Mouse (Mus musculus): Measurements from ENCODE around the gene Pomt2. TPM values are rescaled to one million over a fixed set of nuclear protein-coding genes. Genes with fewer than 3 reads are reported as not detected.

Gene Pomt2
- polyA plus RNA-seq, 1 experiment = 0.09 TPM

DNA sequence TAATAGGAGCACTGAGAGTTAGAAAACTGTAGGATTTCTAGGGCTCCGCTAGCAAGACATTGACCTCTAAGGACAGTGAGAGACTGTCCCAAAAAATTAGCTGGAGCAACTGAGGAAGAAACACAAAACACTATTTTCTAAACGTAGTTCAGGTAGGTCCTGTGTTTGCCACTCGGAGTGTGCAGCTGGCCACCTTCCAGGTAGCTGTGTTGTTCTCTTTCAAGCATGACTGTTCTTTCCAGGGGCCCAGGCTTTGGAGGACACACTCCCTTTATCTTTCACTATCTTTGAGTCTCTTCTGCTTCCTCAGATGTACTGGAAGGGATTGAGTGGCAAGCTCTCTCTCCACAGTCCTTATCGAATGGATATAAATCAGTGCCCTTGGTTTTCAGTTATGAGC, 44.3 kb downstream of the Pomt2 start:
- Histone ChIP-seq H3K36me3 (ENCODE audit: control insufficient read depth) (no peaks in the 10 kb centered on the region; the same call in 1 of the 2 replicates), H3K4me1 (ENCODE audit: control insufficient read depth) (peaks cover 2% of the 10 kb centered on the region; the same call in 1 of the 2 replicates), H3K4me3 (replicated peaks) (no peak overlapping the region), H3K9me3 (ENCODE audit: control insufficient read depth, low read length) (no peaks in the 10 kb centered on the region), H3K27me3 (ENCODE audit: control insufficient read depth) (peaks cover 32% of the 10 kb centered on the region)
- TF ChIP-seq GATA1 (IDR thresholded peaks at IDR 0.05; ENCODE audit: low read length) (no peak), TAL1 (IDR thresholded peaks at IDR 0.05; ENCODE audit: low read length) (no peak)

DNA sequence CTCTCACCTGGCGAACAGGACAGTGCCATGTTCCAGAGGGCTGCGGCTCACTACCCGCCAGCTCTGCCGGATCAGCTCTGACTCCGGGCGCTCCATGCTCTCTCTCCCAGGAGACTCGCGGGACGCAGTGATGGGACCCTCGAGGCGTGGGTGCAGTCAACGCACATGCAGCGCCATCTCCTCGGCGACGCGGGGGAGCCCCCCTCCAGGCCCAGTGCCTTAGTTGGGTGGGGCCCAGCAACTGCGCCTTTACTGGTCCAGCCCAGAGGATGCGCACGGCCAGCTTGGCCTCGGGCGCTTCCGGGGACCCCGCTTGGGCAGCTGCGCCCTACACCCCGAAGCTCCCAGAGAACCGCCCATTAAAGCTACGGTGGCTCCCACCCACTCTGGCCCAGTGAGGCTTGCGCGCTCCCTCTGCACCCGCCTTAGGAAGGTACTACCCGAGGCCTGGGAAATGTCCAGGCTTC, 45.6 kb downstream of the Pomt2 start, which contains the start of gene Ngb:
Gene Ngb, minus strand, starts transcription at position 375 of the 467 bp plus-strand sequence.
- no peak for TF ChIP-seq GATA1 (IDR thresholded peaks at IDR 0.05; ENCODE audit: low read length)
- TF ChIP-seq TAL1 (IDR thresholded peaks at IDR 0.05; ENCODE audit: low read length) = no peak
- peaks cover 35% of the 10 kb centered on the region for H3K27me3 ChIP-seq (ENCODE audit: control insufficient read depth)

DNA sequence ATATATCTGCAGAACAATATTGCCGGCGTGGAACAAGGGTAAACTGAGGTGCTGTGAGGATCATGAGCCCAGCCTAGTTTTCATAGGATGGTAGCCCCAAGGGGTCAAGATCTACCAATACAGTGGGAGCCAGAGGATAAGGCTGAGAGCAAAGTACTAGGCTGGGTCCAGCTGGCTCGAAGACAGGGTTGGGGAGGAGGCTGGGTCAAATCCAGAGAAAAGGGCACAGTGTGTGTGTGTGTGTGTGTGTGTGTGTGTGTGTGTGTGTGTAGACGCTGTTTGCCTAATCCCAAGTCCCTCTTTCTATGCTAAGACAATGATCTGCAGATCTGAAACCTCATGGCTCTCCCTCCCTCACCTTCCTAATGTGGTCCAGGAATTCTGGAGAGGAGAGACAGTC, 47.4 kb downstream of the Pomt2 start:
- Histone ChIP-seq H3K27me3 (ENCODE audit: control insufficient read depth) (peaks cover 35% of the 10 kb centered on the region), H3K4me1 (ENCODE audit: control insufficient read depth) (peaks cover 2% of the 10 kb centered on the region; the same call in 1 of the 2 replicates), H3K9me3 (ENCODE audit: control insufficient read depth, low read length) (no peaks in the 10 kb centered on the region), H3K4me3 (replicated peaks) (no peak overlapping the region), H3K36me3 (ENCODE audit: control insufficient read depth) (no peaks in the 10 kb centered on the region)
- TF ChIP-seq TAL1 (IDR thresholded peaks at IDR 0.05; ENCODE audit: low read length) (no peak), GATA1 (IDR thresholded peaks at IDR 0.05; ENCODE audit: low read length) (no peak)

More for the DNA sequence above, 45.6 kb downstream of the Pomt2 start, which contains the start of gene Ngb:
- Histone ChIP-seq H3K36me3 (ENCODE audit: control insufficient read depth) (no peaks in the 10 kb centered on the region), H3K4me3 (replicated peaks) (no peak within 1 kb of the TSS), H3K9me3 (ENCODE audit: control insufficient read depth, low read length) (no peaks in the 10 kb centered on the region), H3K4me1 (ENCODE audit: control insufficient read depth) (peaks cover 2% of the 10 kb centered on the region; the same call in 1 of the 2 replicates)

- no peaks in the 10 kb centered on the region for H3K9me3 ChIP-seq (ENCODE audit: control insufficient read depth, low read length)
- TF ChIP-seq TAL1 (IDR thresholded peaks at IDR 0.05; ENCODE audit: low read length) (no peak), GATA1 (IDR thresholded peaks at IDR 0.05; ENCODE audit: low read length) (no peak)
- 0 out of 2 replicates have a peak, but pooled peaks cover 2% of the 10 kb centered on the region for H3K27me3 ChIP-seq (ENCODE audit: control insufficient read depth)
- H3K36me3 ChIP-seq (ENCODE audit: control insufficient read depth) = no peaks in the 10 kb centered on the region
- no peak overlapping the region for H3K4me3 ChIP-seq (replicated peaks)
- H3K4me1 ChIP-seq (ENCODE audit: control insufficient read depth) = no peaks in the 10 kb centered on the region
Observed at GRCm38 (mm10) chr12:87093671-87094070, 54.1 kb downstream of the Pomt2 start.

- TF ChIP-seq GATA1 (IDR thresholded peaks at IDR 0.05; ENCODE audit: low read length) (no peak), TAL1 (IDR thresholded peaks at IDR 0.05; ENCODE audit: low read length) (no peak)
- no peak overlapping the region for H3K4me3 ChIP-seq (replicated peaks)
- no peaks in the 10 kb centered on the region for H3K9me3 ChIP-seq (ENCODE audit: control insufficient read depth, low read length)
- H3K27me3 ChIP-seq (ENCODE audit: control insufficient read depth) = 0 out of 2 replicates have a peak, but pooled peaks cover 2% of the 10 kb centered on the region
- H3K4me1 ChIP-seq (ENCODE audit: control insufficient read depth) = no peaks in the 10 kb centered on the region
- no peaks in the 10 kb centered on the region for H3K36me3 ChIP-seq (ENCODE audit: control insufficient read depth)
Observed at GRCm38 (mm10) chr12:87093249-87093648, 54.5 kb downstream of the Pomt2 start.

DNA sequence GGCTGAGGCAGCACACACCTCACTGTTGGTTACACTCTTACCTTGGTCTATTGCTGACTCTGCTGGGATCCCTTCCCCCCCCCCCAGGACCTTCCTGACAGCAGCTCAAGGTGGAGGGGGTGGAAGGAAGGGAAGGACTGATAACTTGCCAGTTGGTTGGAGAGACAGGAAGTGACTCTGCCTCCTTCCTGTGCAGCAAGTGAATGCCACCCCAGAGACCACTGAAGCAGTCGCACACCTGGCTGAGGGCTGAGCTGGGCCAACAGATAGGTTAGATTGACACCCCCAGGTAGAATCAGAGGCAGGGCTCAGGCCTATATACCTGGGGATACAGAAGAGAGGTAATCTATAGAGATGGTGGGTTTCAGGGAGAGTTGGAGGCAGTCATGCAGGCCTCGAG, 55.9 kb downstream of the Pomt2 start:
- no peaks in the 10 kb centered on the region for H3K36me3 ChIP-seq (ENCODE audit: control insufficient read depth)
- H3K4me3 ChIP-seq (replicated peaks) = no peak overlapping the region
- H3K27me3 ChIP-seq (ENCODE audit: control insufficient read depth) = no peaks in the 10 kb centered on the region
- H3K9me3 ChIP-seq (ENCODE audit: control insufficient read depth, low read length) = no peaks in the 10 kb centered on the region
- no peaks in the 10 kb centered on the region for H3K4me1 ChIP-seq (ENCODE audit: control insufficient read depth)
- TF ChIP-seq TAL1 (IDR thresholded peaks at IDR 0.05; ENCODE audit: low read length) (no peak), GATA1 (IDR thresholded peaks at IDR 0.05; ENCODE audit: low read length) (no peak)

- Histone ChIP-seq H3K36me3 (ENCODE audit: control insufficient read depth) (no peaks in the 10 kb centered on the region), H3K4me3 (replicated peaks) (no peak overlapping the region), H3K4me1 (ENCODE audit: control insufficient read depth) (no peaks in the 10 kb centered on the region), H3K9me3 (ENCODE audit: control insufficient read depth, low read length) (no peaks in the 10 kb centered on the region), H3K27me3 (ENCODE audit: control insufficient read depth) (no peaks in the 10 kb centered on the region)
- no peak for TF ChIP-seq GATA1 (IDR thresholded peaks at IDR 0.05; ENCODE audit: low read length)
- no peak for TF ChIP-seq TAL1 (IDR thresholded peaks at IDR 0.05; ENCODE audit: low read length)
Observed at GRCm38 (mm10) chr12:87089701-87090100, 58.1 kb downstream of the Pomt2 start.

- Histone ChIP-seq H3K4me3 (replicated peaks) (no peak overlapping the region), H3K36me3 (ENCODE audit: control insufficient read depth) (no peaks in the 10 kb centered on the region), H3K9me3 (ENCODE audit: control insufficient read depth, low read length) (no peaks in the 10 kb centered on the region), H3K4me1 (ENCODE audit: control insufficient read depth) (no peaks in the 10 kb centered on the region), H3K27me3 (ENCODE audit: control insufficient read depth) (no peaks in the 10 kb centered on the region)
- no peak for TF ChIP-seq GATA1 (IDR thresholded peaks at IDR 0.05; ENCODE audit: low read length)
- TF ChIP-seq TAL1 (IDR thresholded peaks at IDR 0.05; ENCODE audit: low read length) = no peak
Observed at GRCm38 (mm10) chr12:87089255-87089654, 58.5 kb downstream of the Pomt2 start.

- Histone ChIP-seq H3K36me3 (ENCODE audit: control insufficient read depth) (no peaks in the 10 kb centered on the region), H3K4me1 (ENCODE audit: control insufficient read depth) (no peaks in the 10 kb centered on the region), H3K4me3 (replicated peaks) (no peak overlapping the region), H3K27me3 (ENCODE audit: control insufficient read depth) (no peaks in the 10 kb centered on the region), H3K9me3 (ENCODE audit: control insufficient read depth, low read length) (no peaks in the 10 kb centered on the region)
- TF ChIP-seq GATA1 (IDR thresholded peaks at IDR 0.05; ENCODE audit: low read length) = no peak
- TF ChIP-seq TAL1 (IDR thresholded peaks at IDR 0.05; ENCODE audit: low read length) = no peak
Observed at GRCm38 (mm10) chr12:87088331-87088730, 59.4 kb downstream of the Pomt2 start.

- H3K36me3 ChIP-seq (ENCODE audit: control insufficient read depth) = no peaks in the 10 kb centered on the region
- no peaks in the 10 kb centered on the region for H3K9me3 ChIP-seq (ENCODE audit: control insufficient read depth, low read length)
- TF ChIP-seq TAL1 (IDR thresholded peaks at IDR 0.05; ENCODE audit: low read length) = no peak
- TF ChIP-seq GATA1 (IDR thresholded peaks at IDR 0.05; ENCODE audit: low read length) = no peak
- no peak overlapping the region for H3K4me3 ChIP-seq (replicated peaks)
- H3K27me3 ChIP-seq (ENCODE audit: control insufficient read depth) = no peaks in the 10 kb centered on the region
- H3K4me1 ChIP-seq (ENCODE audit: control insufficient read depth) = no peaks in the 10 kb centered on the region
Observed at GRCm38 (mm10) chr12:87087236-87087635, 60.5 kb downstream of the Pomt2 start.
